Mouse (Mus musculus) embryonic facial prominence, embryonic 11.5 days (tissue): ENCODE data around the gene Zbtb8a. TPM values are rescaled to one million over a fixed set of nuclear protein-coding genes. Genes with fewer than 3 reads are reported as not detected.

Experiments used
- ATAC-seq: fragments of 200-750 bp; cut with Nextera tagmentation; replicated peaks from 2 replicates; pipeline ENCODE4 v1.8.0; 2017; ENCODE audit warnings: low read depth; ENCODE audit not compliant: insufficient number of reproducible peaks, low FRiP score, low TSS enrichment
- DNase-seq: peaks from one replicate; pipeline ENCODE4 v3.0.0-alpha.2; 2015; ENCODE audit warnings: low spot score
- H3K27ac ChIP-seq: fragments of 300-500 bp; sonication (generic); replicated peaks from 2 replicates; pipeline ENCODE4 v1.5.1; 2014; ENCODE audit warnings: mild to moderate bottlenecking, low read depth, low read length, control low read depth
- H3K27me3 ChIP-seq: fragments of 300-500 bp; sonication (generic); 2 replicates; pipeline ENCODE4 v1.6.1; 2014; ENCODE audit warnings: mild to moderate bottlenecking, low read length, moderate library complexity, mixed read lengths; ENCODE audit not compliant: control insufficient read depth, insufficient read depth
- H3K36me3 ChIP-seq: fragments of 300-500 bp; sonication (generic); replicated peaks from 2 replicates; pipeline ENCODE4 v1.6.1; 2014; ENCODE audit warnings: low read depth, mild to moderate bottlenecking, low read length, moderate library complexity, mixed read lengths; ENCODE audit not compliant: control insufficient read depth, insufficient read depth
- H3K4me1 ChIP-seq: fragments of 300-500 bp; sonication (generic); 2 replicates; pipeline ENCODE4 v1.6.1; 2014; ENCODE audit warnings: low read length, mixed read lengths; ENCODE audit not compliant: control insufficient read depth, insufficient read depth
- H3K4me2 ChIP-seq: fragments of 300-500 bp; sonication (generic); 2 replicates; pipeline ENCODE4 v1.6.1; 2014; ENCODE audit warnings: low read depth, mild to moderate bottlenecking, control low read depth, low read length, moderate library complexity
- H3K4me3 ChIP-seq: fragments of 300-500 bp; sonication (generic); 2 replicates; pipeline ENCODE4 v1.5.1; 2014; ENCODE audit warnings: low read depth, low read length, control low read depth
- H3K9ac ChIP-seq: fragments of 300-500 bp; sonication (generic); replicated peaks from 2 replicates; pipeline ENCODE4 v1.6.1; 2014; ENCODE audit warnings: mild to moderate bottlenecking, control low read depth, low read length
- H3K9me3 ChIP-seq: fragments of 300-500 bp; sonication (generic); replicated peaks from 2 replicates; pipeline ENCODE4 v1.6.1; 2016; ENCODE audit warnings: mild to moderate bottlenecking, low read length, inconsistent platforms, mixed read lengths; ENCODE audit not compliant: control insufficient read depth
- WGBS: fragments of 180-500 bp; shearing (Covaris S2); extraction: QIAGEN DNeasy Blood & Tissue Kit; methylation state at CpG from one replicate; pipeline ENCODE4 v1.1.7; 2014; 5-methylcytosine and 5-hydroxymethylcytosine counted together
- polyA plus RNA-seq: library from polyadenylated mRNA; unstranded; fragments of >200 nt; fragmentation: Nextera tagmentation; extraction: Ambion mirVana; gene quantifications from 2 replicates; pipeline ENCODE4 v1.2.1, GENCODE M21; 2014

Zbtb8a gene
- polyA plus RNA-seq, 1 experiment from 2014 or later, result 6.5 TPM

GRCm38 (mm10) chr4:129396960-129397359, 19.0 kb upstream of the Zbtb8a start:
- Histone ChIP-seq H3K36me3 (no peaks in the 10 kb centered on the region), H3K9ac (no peak overlapping the region), H3K4me1 (no peaks in the 10 kb centered on the region), H3K27me3 (no peaks in the 10 kb centered on the region), H3K4me3 (no peak overlapping the region), H3K4me2 (no peak overlapping the region), H3K27ac (no peak overlapping the region), H3K9me3 (no peaks in the 10 kb centered on the region)
- DNase-seq (no peak), ATAC-seq (no peak)
- 76% methylated on average over 3 of the region's 3 CpGs for WGBS

GRCm38 (mm10) chr4:129394089-129394870, 16.4 kb upstream of the Zbtb8a start:
- no peak for ATAC-seq
- H3K9me3 ChIP-seq, result no peaks in the 10 kb centered on the region
- no peaks in the 10 kb centered on the region for H3K27me3 ChIP-seq
- WGBS, result 54% methylated on average over 12 of the region's 12 CpGs
- DNase-seq, result no peak
- H3K4me1 ChIP-seq, result no peaks in the 10 kb centered on the region
- H3K4me2 ChIP-seq, result no peak overlapping the region
- no peaks in the 10 kb centered on the region for H3K36me3 ChIP-seq
- H3K27ac ChIP-seq, result no peak overlapping the region
- no peak overlapping the region for H3K9ac ChIP-seq
- H3K4me3 ChIP-seq, result no peak overlapping the region

- Histone ChIP-seq H3K36me3 (no peaks in the 10 kb centered on the region), H3K27ac (no peak overlapping the region), H3K9me3 (no peaks in the 10 kb centered on the region), H3K4me3 (no peak overlapping the region), H3K9ac (no peak overlapping the region), H3K4me1 (no peaks in the 10 kb centered on the region), H3K27me3 (no peaks in the 10 kb centered on the region), H3K4me2 (no peak overlapping the region)
- ATAC-seq (no peak), DNase-seq (no peak)
- 80% methylated on average over 7 of the region's 7 CpGs for WGBS
Observed at GRCm38 (mm10) chr4:129390936-129391557, 13.1 kb upstream of the Zbtb8a start.

- DNase-seq, result no peak
- no peaks in the 10 kb centered on the region for H3K36me3 ChIP-seq
- H3K4me2 ChIP-seq, result no peak overlapping the region
- ATAC-seq, result no peak
- no peaks in the 10 kb centered on the region for H3K9me3 ChIP-seq
- H3K27me3 ChIP-seq, result no peaks in the 10 kb centered on the region
- H3K4me1 ChIP-seq, result no peaks in the 10 kb centered on the region
- H3K4me3 ChIP-seq, result no peak overlapping the region
- no peak overlapping the region for H3K27ac ChIP-seq
- no peak overlapping the region for H3K9ac ChIP-seq
- 87% methylated on average over 14 of the region's 14 CpGs for WGBS
Observed at GRCm38 (mm10) chr4:129390216-129390743, 12.4 kb upstream of the Zbtb8a start.

- ATAC-seq (no peak), DNase-seq (no peak)
- WGBS, result 77% methylated on average over 5 of the region's 5 CpGs
- Histone ChIP-seq H3K4me1 (no peaks in the 10 kb centered on the region), H3K36me3 (no peaks in the 10 kb centered on the region), H3K9me3 (no peaks in the 10 kb centered on the region), H3K4me2 (no peak overlapping the region), H3K27me3 (no peaks in the 10 kb centered on the region), H3K4me3 (no peak overlapping the region), H3K27ac (no peak overlapping the region), H3K9ac (no peak overlapping the region)
Observed at GRCm38 (mm10) chr4:129388404-129388803, 10.5 kb upstream of the Zbtb8a start.

- H3K4me2 ChIP-seq, result no peak overlapping the region
- DNase-seq, result no peak
- no peak overlapping the region for H3K9ac ChIP-seq
- no peaks in the 10 kb centered on the region for H3K27me3 ChIP-seq
- no peak overlapping the region for H3K27ac ChIP-seq
- ATAC-seq, result no peak
- no peak overlapping the region for H3K4me3 ChIP-seq
- no peaks in the 10 kb centered on the region for H3K36me3 ChIP-seq
- H3K4me1 ChIP-seq, result no peaks in the 10 kb centered on the region
- no peaks in the 10 kb centered on the region for H3K9me3 ChIP-seq
- WGBS, result 58% methylated on average over 1 of the region's 2 CpGs
Observed at GRCm38 (mm10) chr4:129386989-129387388, 9.1 kb upstream of the Zbtb8a start.

- H3K27me3 ChIP-seq, result no peaks in the 10 kb centered on the region
- no peak for ATAC-seq
- no peak for DNase-seq
- no peaks in the 10 kb centered on the region for H3K4me1 ChIP-seq
- H3K4me2 ChIP-seq, result no peak overlapping the region
- no peak overlapping the region for H3K4me3 ChIP-seq
- 83% methylated on average over 8 of the region's 8 CpGs for WGBS
- H3K36me3 ChIP-seq, result no peaks in the 10 kb centered on the region
- no peak overlapping the region for H3K27ac ChIP-seq
- H3K9ac ChIP-seq, result no peak overlapping the region
- no peaks in the 10 kb centered on the region for H3K9me3 ChIP-seq
Observed at GRCm38 (mm10) chr4:129386269-129386946, 8.5 kb upstream of the Zbtb8a start.

GRCm38 (mm10) chr4:129385685-129386084, 7.8 kb upstream of the Zbtb8a start:
- DNase-seq (no peak), ATAC-seq (no peak)
- Histone ChIP-seq H3K27me3 (no peaks in the 10 kb centered on the region), H3K4me1 (no peaks in the 10 kb centered on the region), H3K36me3 (no peaks in the 10 kb centered on the region), H3K4me2 (no peak overlapping the region), H3K9me3 (no peaks in the 10 kb centered on the region), H3K4me3 (no peak overlapping the region), H3K27ac (no peak overlapping the region), H3K9ac (no peak overlapping the region)
- 89% methylated on average over 11 of the region's 11 CpGs for WGBS
